Mouse (Mus musculus): ENCODE measurements at regions not wholly inside any gene's neighbourhood (a gene's known extent, or its start where the extent isn't known, plus 50 kb on each side); places are given as distances from the start of the nearest gene placed in this dataset.

DNA sequence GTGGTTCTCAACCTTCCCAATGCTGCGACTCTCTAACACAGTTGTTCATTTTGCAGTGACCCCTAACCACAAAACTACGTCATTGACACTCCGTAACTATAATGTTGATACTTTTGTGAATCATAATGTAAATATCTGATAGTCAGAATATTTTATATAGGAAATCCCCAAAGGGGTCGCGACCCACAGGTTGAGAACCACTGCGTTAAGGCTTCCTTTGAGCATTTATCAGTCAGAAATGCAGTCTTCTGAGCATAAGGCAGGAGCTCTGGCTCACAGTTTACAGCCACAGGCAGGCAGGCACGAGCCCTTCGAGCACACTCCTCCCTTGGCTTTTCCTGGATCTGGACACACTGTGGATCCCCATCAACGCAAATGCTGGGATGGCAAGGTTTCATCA lies 57.0 kb downstream of the Nxnl2 start:
- no peak overlapping the region for H3K4me3 ChIP-seq
- H3K9me3 ChIP-seq, result no peaks in the 10 kb centered on the region
- H3K27me3 ChIP-seq, result no peaks in the 10 kb centered on the region
- 88% methylated on average over 9 of the region's 9 CpGs for WGBS
- no peak for ATAC-seq (ENCODE audit: low FRiP score)
- H3K9ac ChIP-seq, result no peak overlapping the region
- H3K27ac ChIP-seq, result no peak overlapping the region
- H3K4me2 ChIP-seq, result no peak overlapping the region
- no peaks in the 10 kb centered on the region for H3K36me3 ChIP-seq
- H3K4me1 ChIP-seq (replicated peaks), result peaks cover 13% of the 10 kb centered on the region

DNA sequence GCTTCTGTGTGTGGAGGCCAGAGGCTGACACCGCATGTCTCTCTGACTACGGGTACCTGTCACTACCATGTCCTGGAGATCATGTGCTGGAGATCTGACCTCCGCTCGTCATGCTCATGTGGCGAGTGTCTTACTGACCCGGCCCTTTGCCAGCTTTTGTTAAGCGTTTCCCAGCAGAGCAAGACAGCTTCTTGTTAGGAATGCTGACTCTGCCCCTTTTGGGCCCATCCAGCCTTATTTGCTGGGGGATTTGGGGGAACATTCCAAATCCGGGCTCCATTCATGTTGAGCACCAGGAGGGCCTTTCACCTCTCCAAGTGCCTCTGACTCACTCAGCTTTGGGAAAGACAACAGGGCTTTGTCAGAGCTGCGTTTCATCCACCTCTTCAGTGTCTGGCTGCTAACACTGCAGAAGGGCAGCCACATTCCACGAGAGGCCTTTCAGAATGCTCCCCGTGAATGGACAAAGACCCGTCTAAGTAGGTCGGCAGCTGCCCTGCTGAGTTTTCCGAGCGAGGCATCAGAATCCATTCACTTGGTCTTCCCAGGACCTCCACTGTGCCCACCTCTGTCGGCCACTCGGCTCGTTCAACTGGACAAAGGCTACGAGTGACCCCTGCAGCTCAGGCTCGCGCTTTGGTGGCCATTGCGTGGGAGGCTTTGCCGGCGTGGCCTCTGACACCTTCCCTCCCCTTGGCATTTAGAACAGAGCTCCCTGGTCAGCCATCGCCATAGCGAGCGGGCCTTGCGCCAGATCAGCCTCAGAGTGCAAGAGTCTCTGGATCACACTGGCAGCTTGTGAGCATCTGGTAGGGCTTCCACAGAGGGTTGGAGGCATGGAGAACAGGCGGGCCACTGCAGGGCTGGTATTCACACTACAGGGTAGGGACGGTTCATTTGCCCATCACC lies 58.3 kb downstream of the Nxnl2 start:
- peak; percentile 58 for ATAC-seq (ENCODE audit: low FRiP score)
- H3K27ac ChIP-seq, result peak overlapping the region; percentile 20; the same call in 1 of the 2 replicates
- H3K4me2 ChIP-seq, result peak overlapping the region; percentile 27
- WGBS, result 20% methylated on average over 30 of the region's 30 CpGs
- H3K4me3 ChIP-seq, result no peak overlapping the region
- no peaks in the 10 kb centered on the region for H3K36me3 ChIP-seq
- no peaks in the 10 kb centered on the region for H3K9me3 ChIP-seq
- no peaks in the 10 kb centered on the region for H3K27me3 ChIP-seq
- H3K4me1 ChIP-seq (replicated peaks), result peaks cover 13% of the 10 kb centered on the region
- no peak overlapping the region for H3K9ac ChIP-seq

DNA sequence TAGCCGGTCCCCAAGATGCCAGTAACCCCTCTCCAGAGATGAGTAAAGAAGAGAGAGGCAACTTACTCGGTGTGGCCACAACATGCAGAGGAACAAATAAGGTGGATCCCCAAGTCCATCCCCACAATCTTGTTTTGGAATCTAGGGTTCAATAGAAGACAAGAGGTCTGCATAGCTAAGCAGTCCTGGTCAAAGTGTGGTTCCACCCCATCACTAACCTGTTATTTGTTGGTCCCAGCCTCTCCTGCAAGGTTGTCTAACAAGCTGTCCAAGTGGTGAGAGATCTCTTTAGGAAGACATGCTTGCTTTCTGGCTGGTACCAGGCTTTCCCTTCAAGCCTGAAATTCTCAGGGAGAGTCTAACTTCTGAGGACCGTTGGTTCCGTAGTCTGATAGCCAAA lies 59.0 kb downstream of the Nxnl2 start:
- no peak overlapping the region for H3K4me3 ChIP-seq
- no peak for ATAC-seq (ENCODE audit: low FRiP score)
- H3K36me3 ChIP-seq, result no peaks in the 10 kb centered on the region
- H3K9ac ChIP-seq, result no peak overlapping the region
- 75% methylated on average over 4 of the region's 4 CpGs for WGBS
- H3K27me3 ChIP-seq, result no peaks in the 10 kb centered on the region
- H3K27ac ChIP-seq, result peak overlapping the region; percentile 20; the same call in 1 of the 2 replicates
- no peaks in the 10 kb centered on the region for H3K9me3 ChIP-seq
- no peak overlapping the region for H3K4me2 ChIP-seq
- H3K4me1 ChIP-seq (replicated peaks), result peaks cover 13% of the 10 kb centered on the region

DNA sequence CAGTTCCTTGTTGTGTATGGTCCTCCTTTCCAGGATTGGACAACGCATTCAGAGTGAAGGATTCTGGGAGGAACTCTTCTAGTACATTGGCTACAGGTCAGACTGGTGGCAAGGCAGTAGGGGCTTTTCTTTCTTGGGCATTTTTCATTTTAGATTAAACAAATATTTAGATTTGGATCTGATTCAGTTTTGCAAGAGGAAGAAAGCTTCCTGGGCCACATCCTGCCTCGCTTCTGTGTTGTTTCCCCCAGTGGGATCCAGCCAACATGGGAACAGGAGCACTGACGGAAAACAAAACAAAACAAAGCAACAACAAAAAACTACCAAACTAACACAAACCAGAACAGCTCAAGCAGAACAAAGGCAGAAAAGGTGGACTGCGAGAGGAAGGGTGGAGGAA lies 60.8 kb downstream of the Nxnl2 start:
- Histone ChIP-seq H3K9me3 (no peaks in the 10 kb centered on the region), H3K27ac (no peak overlapping the region), H3K27me3 (no peaks in the 10 kb centered on the region), H3K4me3 (no peak overlapping the region), H3K4me2 (no peak overlapping the region), H3K9ac (no peak overlapping the region), H3K36me3 (no peaks in the 10 kb centered on the region), H3K4me1 (replicated peaks) (peaks cover 13% of the 10 kb centered on the region)
- no peak for ATAC-seq (ENCODE audit: low FRiP score)
- 74% methylated on average over 4 of the region's 4 CpGs for WGBS

DNA sequence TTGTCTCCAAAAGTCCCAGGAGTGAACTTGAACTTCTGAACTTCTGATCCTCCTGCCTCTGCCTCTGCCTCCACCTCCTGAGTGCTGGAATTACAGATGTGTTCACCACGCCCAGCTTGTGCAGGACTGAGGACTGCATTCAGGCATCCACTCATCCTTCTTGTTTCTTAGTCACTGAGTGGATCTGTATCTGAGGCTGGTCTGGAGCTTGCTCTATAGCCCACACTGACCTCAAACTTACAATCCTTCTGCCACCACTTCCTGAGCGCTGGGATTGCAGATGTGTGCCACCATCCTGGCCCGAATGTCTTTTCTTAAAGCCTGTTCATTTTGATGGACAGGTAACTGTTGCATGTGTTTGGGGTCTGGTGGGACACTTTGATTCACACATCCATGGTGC lies 76.6 kb downstream of the Nxnl2 start:
- H3K27me3 ChIP-seq, result no peaks in the 10 kb centered on the region
- H3K36me3 ChIP-seq, result no peaks in the 10 kb centered on the region
- ATAC-seq (ENCODE audit: low FRiP score), result no peak
- no peak overlapping the region for H3K4me2 ChIP-seq
- no peaks in the 10 kb centered on the region for H3K9me3 ChIP-seq
- no peak overlapping the region for H3K9ac ChIP-seq
- no peaks in the 10 kb centered on the region for H3K4me1 ChIP-seq (replicated peaks)
- WGBS, result 92% methylated on average over 3 of the region's 3 CpGs
- no peak overlapping the region for H3K27ac ChIP-seq
- H3K4me3 ChIP-seq, result no peak overlapping the region

DNA sequence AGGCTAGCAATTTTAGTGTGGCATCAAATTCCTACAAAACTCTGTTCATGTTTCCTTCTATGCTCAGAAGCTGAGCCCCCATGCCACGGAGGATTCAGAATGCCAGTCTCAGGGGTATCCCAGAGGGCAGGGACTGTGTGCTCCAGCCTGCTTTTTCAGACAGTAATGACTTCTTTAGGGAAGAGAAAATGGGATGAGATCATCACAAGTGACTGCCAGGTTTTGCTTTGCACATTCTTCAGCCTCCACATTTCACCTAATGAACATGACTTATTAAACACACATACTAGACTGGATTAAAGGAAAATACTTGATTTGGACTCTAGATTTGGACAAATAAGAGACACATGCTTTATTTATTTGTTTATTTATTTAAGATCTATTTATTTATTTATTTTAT lies 82.5 kb downstream of the Nxnl2 start:
- H3K36me3 ChIP-seq, result no peaks in the 10 kb centered on the region
- no peak overlapping the region for H3K4me3 ChIP-seq
- 86% methylated on average over 1 of the region's 1 CpGs for WGBS
- 0 out of 2 replicates have a peak, but pooled peaks cover under 1% of the 10 kb centered on the region for H3K4me1 ChIP-seq (replicated peaks)
- no peak overlapping the region for H3K4me2 ChIP-seq
- H3K27ac ChIP-seq, result no peak overlapping the region
- no peak for ATAC-seq (ENCODE audit: low FRiP score)
- H3K27me3 ChIP-seq, result no peaks in the 10 kb centered on the region
- no peaks in the 10 kb centered on the region for H3K9me3 ChIP-seq
- H3K9ac ChIP-seq, result no peak overlapping the region

DNA sequence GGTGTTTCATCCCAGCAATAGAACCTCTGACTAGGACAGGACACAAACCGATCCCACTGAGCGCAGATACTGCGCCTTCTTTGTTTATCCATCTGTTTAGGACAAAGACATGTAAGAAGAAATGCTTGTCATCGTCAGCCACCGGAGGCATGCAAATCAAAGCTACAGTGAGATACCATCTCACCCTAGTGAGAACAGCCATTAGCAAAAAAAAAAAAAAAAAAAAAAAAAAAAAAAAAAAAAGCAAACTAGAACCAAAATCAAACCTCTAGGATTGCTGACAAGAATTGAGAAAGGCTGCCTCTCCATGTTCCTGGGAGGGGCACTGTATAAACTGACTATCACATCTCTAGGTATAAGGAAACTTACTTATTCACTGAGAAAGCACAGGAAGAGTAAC lies 84.9 kb downstream of the Nxnl2 start:
- no peak overlapping the region for H3K4me3 ChIP-seq
- H3K27me3 ChIP-seq, result no peaks in the 10 kb centered on the region
- H3K36me3 ChIP-seq, result no peaks in the 10 kb centered on the region
- peaks cover 13% of the 10 kb centered on the region for H3K4me1 ChIP-seq (replicated peaks)
- 91% methylated on average over 5 of the region's 5 CpGs for WGBS
- no peak overlapping the region for H3K4me2 ChIP-seq
- no peak for ATAC-seq (ENCODE audit: low FRiP score)
- no peak overlapping the region for H3K27ac ChIP-seq
- H3K9ac ChIP-seq, result no peak overlapping the region
- no peaks in the 10 kb centered on the region for H3K9me3 ChIP-seq

DNA sequence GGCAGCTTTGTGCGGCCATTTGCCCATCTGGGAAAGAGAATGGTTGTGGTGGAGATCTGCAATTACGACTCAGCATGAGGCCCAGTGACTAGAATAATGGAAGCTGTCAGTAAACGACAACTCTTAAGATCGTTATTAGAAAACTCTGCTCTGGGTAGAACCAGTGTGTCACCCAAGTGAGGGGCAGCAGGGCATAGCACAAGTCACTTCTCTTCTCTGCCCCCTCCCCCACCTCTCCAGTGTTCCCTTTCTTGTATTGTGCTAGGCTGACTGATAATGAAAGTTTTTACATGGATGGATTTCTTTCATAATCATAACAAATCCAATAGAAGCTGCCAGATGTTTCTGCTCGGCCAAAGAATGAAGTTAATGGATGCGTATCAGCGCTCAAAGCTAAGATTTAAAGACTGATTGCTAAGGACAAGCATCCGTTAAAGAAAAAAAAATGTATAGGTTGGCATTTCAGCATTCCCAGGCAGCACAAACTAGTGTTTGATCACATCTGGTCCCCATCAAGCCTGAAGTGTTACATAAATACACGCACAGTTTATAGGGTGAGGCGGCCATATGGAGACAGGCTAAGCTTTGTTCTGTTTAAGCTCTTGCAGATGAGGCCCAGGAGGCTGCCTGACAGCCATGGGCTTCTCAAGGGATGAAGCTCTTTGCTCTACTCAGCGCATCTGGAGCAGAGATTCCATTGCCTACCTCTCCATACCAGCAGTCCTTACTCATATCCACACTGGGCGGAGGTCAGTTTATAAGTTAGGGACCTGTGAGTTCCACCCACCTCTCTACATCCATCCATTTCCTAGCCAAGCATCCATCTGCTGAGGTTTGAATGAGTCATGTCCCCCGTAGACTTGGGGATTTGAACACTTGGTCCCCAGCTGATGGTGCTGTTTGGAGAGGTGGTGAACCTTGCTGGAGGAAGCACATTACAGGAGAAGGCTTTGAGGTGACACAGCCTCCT lies 88.2 kb downstream of the Nxnl2 start:
- H3K27me3 ChIP-seq, result no peaks in the 10 kb centered on the region
- WGBS, result 54% methylated on average over 13 of the region's 13 CpGs
- no peaks in the 10 kb centered on the region for H3K9me3 ChIP-seq
- no peak for ATAC-seq (ENCODE audit: low FRiP score)
- H3K36me3 ChIP-seq, result no peaks in the 10 kb centered on the region
- no peak overlapping the region for H3K9ac ChIP-seq
- no peak overlapping the region for H3K4me2 ChIP-seq
- no peak overlapping the region for H3K4me3 ChIP-seq
- peaks cover 13% of the 10 kb centered on the region for H3K4me1 ChIP-seq (replicated peaks)
- no peak overlapping the region for H3K27ac ChIP-seq

DNA sequence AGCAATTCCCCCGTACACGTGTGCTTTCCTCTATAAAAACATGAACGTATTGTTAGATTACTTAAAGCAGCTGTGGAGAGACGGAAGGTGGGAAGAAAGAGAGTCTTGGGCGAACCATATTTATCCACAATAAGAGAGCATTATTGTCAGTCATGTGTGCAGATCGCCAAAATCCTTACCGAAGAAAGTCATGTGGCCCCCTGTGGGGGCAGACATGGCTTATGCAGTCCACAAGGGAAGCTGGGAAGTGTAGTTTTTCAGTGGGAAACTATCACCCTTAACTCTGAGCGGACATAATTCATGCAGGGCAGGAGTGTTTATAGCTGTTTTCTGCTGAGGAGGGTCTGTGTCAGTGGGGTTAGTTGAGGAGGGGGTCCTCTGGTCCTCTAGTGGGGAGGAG lies 90.8 kb downstream of the Nxnl2 start:
- Histone ChIP-seq H3K36me3 (no peaks in the 10 kb centered on the region), H3K4me1 (replicated peaks) (peaks cover 13% of the 10 kb centered on the region), H3K27ac (no peak overlapping the region), H3K27me3 (no peaks in the 10 kb centered on the region), H3K4me2 (no peak overlapping the region), H3K9me3 (no peaks in the 10 kb centered on the region), H3K4me3 (no peak overlapping the region), H3K9ac (no peak overlapping the region)
- no peak; the same call in 1 of the 2 replicates for ATAC-seq (ENCODE audit: low FRiP score)
- 71% methylated on average over 8 of the region's 8 CpGs for WGBS

DNA sequence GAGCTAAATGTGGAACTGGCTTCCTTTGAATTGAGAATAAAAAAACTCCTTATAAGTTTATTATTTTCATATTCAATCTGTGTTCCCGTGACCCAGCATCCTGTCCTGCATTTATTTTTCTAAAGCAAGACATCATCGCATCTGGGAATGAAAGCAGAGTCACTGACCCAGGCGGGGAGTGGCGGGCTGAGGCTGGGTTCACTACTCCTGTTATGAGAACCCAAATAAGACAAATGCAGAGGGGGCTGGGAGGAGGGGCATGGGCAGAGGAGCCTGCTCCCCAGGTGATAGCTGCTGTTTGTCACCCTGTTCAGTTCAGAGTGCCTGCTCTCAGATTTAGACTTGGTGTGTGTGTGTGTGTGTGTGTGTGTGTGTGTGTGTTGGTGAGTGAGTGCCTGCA lies 102.0 kb downstream of the Nxnl2 start:
- Histone ChIP-seq H3K9me3 (no peaks in the 10 kb centered on the region), H3K36me3 (no peaks in the 10 kb centered on the region), H3K27ac (no peak overlapping the region), H3K4me1 (replicated peaks) (0 out of 2 replicates have a peak, but pooled peaks cover under 1% of the 10 kb centered on the region), H3K27me3 (no peaks in the 10 kb centered on the region), H3K4me2 (no peak overlapping the region), H3K4me3 (no peak overlapping the region), H3K9ac (no peak overlapping the region)
- 82% methylated on average over 4 of the region's 4 CpGs for WGBS
- no peak for ATAC-seq (ENCODE audit: low FRiP score)

DNA sequence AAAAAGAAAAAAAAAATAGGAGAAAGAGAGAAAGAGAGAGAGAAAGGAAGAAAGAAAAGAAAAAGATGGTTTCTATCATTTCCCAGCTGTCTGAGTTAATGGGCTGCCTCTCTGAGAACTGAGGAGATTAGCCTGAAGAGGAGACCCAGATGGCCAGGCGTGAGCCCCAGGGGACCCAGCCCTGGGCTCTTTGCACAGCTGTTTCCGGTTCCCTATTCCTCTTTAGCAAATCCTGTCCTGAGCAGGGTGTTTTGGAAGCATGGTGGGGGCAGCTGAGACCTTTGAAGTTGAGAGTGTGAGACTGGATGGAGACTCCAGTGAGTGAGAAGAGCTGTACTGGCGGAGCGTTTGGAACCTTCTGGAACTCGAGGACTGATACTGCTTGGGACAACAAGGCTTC lies 103.8 kb downstream of the Nxnl2 start:
- WGBS, result 71% methylated on average over 5 of the region's 5 CpGs
- H3K4me2 ChIP-seq, result no peak overlapping the region
- H3K27me3 ChIP-seq, result no peaks in the 10 kb centered on the region
- H3K36me3 ChIP-seq, result no peaks in the 10 kb centered on the region
- ATAC-seq (ENCODE audit: low FRiP score), result no peak
- no peak overlapping the region for H3K9ac ChIP-seq
- H3K9me3 ChIP-seq, result no peaks in the 10 kb centered on the region
- no peak overlapping the region for H3K27ac ChIP-seq
- H3K4me3 ChIP-seq, result no peak overlapping the region
- H3K4me1 ChIP-seq (replicated peaks), result peaks cover 6% of the 10 kb centered on the region; the same call in 1 of the 2 replicates

DNA sequence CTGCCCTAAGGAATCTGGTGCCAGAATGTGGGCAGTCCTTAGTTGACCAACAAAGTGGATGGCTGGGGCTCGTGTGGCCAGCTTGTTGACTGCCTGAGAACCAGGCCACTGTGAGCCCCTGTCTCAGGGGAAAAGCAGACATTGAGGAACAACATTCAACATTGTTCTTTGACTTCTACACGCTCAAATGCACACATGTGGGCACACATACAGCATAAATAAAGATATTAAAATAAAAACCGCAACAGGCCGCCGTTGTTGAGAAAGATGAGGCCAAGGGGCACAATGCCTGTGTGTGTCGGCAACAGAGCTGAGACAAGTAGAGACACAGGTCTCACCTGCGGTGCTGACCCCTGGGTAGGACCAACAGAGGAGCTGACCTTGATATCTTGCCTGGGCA lies 105.8 kb downstream of the Nxnl2 start:
- no peak for ATAC-seq (ENCODE audit: low FRiP score)
- no peaks in the 10 kb centered on the region for H3K36me3 ChIP-seq
- 83% methylated on average over 7 of the region's 7 CpGs for WGBS
- H3K27ac ChIP-seq, result no peak overlapping the region
- no peaks in the 10 kb centered on the region for H3K9me3 ChIP-seq
- H3K4me3 ChIP-seq, result no peak overlapping the region
- H3K27me3 ChIP-seq, result no peaks in the 10 kb centered on the region
- H3K4me1 ChIP-seq (replicated peaks), result peaks cover 19% of the 10 kb centered on the region
- H3K9ac ChIP-seq, result no peak overlapping the region
- no peak overlapping the region for H3K4me2 ChIP-seq

Measured in hindbrain, embryonic 13.5 days (tissue).